Mouse (Mus musculus): ENCODE measurements around the gene Tmem97.

- TF ChIP-seq CTCF (conservative IDR thresholded peaks at IDR 0.05; ENCODE audit: low read length) (no peak), NANOG (IDR thresholded peaks at IDR 0.05; ENCODE audit: borderline replicate concordance, low read length) (no peak)
Observed at GRCm38 (mm10) chr11:78495904-78496303, 54.7 kb downstream of the Tmem97 start.

Data from E14TG2a.4 (cell line).